Mouse (Mus musculus) kidney, adult 9 months (tissue): ENCODE data around the gene D630036H23Rik.
"Not testable (repeated sequence)": the region's sequence is repeated elsewhere in the genome, so short reads cannot be mapped to it uniquely, and the experiment has no call there.

Source experiments
- DNase-seq: peaks from one replicate; pipeline ENCODE4 v3.0.0; 2022

D630036H23Rik gene

DNA sequence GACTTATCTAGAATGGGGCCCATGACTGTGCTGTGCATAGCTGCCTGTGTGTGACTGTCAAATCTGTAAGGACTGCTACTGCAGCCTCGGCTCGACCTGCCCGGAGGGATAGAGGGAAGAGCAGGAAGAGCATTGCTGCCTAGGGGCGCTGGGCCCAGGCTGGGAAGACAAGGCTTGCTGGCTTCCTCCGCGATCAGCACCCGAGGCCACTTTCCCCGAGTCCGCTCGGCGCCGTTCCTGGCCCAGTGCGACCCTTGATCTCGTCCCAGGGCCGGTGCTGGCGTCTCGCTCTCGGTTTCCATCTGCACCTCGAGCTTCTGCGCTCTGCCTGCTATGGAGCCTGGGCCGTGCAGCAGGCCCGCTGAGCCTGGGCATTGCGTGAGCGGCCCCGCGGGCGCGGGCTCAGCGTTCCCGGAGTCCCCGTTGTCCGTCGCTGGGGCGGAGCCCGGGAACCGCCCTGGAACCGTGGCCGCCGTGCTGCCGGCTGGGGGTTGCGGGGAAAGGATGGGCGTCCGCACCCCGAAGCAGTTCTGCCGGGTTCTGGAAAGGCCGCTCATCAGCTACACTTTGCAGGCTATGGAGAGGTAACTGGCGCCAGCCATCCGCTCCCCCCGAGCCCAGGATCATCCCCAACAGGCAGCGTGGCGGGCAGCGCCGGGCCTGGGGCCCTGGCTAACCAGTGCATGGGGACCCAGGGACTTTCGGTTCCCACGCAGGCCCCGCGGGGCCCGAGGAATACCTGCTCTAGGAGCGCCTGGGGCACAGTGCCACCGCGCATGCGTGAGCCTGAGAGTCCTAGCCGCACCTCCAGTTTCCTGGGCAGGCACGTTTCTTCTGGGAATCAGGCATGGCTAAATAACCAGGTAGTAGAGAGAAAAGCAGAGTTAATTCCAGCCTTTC, at the start of gene D630036H23Rik, which contains the start of gene Ispd:
D630036H23Rik (minus strand) TSS at position 741 of the 900 bp plus-strand sequence.
Ispd (plus strand) TSS at position 10 of the 900 bp plus-strand sequence.
- DNase-seq = peak; percentile 94

DNA sequence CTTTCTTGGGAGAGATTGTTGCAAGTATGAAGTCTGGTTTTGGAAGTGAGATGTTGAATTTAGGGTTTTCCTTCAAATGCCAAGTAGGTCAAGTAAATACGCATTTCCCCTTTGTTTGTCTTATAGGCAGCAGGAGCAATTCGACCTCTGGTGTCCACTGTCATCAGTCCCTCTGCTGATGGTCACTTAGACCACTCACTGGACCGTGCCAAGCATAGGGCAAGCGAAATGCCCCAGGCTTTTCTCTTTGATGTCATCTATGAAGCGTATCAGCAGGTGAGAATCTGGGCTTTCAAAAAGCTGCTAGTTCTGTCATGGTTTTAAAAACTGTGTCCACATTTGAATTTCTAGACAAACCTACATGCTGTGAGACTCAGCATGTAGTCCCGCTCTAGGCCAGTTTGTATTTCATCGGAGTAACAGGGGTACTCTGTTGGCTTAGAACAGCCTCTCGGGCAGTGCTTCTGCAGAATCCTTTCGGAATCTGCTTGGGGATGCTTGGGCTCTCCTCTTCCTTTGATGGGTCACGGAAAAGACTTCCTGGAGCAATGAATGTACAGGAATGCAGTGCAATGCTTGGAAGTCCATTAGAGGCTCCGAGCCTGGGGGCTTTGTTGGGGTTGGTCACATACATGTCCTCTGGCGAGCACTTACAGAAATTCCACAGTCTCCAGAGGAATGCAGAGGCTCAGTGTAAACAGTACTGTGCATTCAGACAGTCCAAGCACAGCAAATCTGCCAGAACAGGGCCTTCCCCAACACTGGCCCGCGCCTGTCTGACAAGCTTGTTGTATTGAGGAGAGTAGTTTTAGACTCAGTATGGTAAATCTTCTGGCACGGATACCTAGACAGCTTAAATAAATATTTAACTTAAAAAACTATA, 44.4 kb upstream of the D630036H23Rik start:
- DNase-seq = peak; percentile 7

- DNase-seq = no peak
Measured at GRCm38 (mm10) chr12:36425258-36425657, 43.3 kb upstream of the D630036H23Rik start.

DNA sequence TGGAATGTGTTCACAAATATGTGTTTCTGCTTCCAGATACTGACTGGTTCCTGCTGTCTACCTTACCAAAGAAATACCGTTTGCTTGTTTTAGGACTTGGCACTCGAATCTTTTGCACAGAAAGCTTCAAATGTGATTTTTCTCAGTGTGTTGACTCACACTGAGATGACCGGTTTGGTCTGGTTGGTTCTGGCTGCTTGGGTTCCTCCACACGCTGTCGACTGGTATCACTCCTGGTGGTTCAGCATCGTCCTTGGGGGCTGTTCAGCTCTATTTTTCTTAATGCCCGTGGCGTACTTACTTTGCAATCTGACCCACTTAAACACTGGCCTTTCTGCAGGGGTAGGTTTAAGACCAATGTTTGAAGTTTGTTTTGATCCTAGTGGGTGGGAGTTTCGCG, 41.7 kb upstream of the D630036H23Rik start:
- peak; percentile 31 for DNase-seq

DNA sequence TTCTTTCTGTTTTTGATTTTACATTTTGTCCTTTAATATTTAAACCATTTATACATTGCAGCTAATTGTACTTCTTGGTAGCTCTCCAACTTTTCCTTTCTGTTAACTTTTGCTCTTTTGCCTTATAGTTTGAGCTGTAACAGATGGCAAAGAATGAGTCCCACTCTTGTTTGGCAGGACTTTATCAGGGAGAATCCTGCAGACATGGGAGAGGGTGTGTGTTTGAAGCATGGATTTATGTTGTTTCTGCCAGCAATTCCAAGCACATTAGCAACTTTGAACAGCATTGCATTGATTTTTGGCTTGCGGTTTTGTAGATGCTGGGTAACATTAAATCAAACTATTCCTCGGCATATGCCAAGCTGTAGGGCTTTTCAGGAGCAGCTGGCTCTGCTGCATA, 13.1 kb upstream of the D630036H23Rik start:
- no peak for DNase-seq

DNA sequence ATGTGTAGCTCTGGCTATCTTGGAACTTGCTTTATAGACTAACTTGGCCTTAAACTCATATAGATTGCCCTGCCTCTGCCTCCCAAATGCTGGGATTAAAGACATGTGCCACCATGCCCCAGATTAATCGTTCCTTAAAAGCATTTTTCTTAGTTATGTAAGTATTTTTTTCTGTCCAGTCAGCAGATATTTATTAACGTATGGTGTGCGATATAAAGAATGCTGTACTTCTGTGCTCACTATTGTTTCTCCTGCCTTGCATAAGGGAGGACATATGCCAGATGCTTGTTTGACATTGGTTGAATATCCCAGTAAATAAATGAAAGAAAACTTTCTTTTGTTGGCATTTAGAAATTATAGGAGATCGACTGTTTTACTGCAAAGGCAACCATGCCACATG, 5.0 kb upstream of the D630036H23Rik start:
- DNase-seq = no peak

GRCm38 (mm10) chr12:36385386-36385785, 3.4 kb upstream of the D630036H23Rik start:
- no peak for DNase-seq

- peak; percentile 16 for DNase-seq
Measured at GRCm38 (mm10) chr12:36380806-36381205, 1.2 kb downstream of the D630036H23Rik start.

GRCm38 (mm10) chr12:36380254-36380653, 1.7 kb downstream of the D630036H23Rik start:
- no peak for DNase-seq

DNA sequence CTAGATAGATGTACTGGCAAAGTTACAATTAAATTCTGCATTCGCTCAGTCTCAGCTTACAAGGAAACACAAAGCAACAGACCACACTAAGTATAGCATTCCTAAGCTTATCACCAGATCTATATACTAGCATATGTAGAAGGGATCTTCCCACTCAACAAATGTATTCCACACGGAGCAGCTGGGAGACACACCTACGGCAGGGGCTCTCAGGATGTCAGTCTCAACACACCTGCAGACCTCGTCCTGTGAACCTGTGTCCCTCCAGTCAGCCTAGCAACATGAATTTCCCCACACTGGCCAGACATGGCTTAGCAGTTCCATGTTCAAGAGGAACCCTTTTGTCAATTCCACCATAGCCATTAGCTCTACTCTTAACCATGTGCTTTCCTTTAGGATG, 5.6 kb downstream of the D630036H23Rik start:
- DNase-seq = not testable (repeated sequence)

DNA sequence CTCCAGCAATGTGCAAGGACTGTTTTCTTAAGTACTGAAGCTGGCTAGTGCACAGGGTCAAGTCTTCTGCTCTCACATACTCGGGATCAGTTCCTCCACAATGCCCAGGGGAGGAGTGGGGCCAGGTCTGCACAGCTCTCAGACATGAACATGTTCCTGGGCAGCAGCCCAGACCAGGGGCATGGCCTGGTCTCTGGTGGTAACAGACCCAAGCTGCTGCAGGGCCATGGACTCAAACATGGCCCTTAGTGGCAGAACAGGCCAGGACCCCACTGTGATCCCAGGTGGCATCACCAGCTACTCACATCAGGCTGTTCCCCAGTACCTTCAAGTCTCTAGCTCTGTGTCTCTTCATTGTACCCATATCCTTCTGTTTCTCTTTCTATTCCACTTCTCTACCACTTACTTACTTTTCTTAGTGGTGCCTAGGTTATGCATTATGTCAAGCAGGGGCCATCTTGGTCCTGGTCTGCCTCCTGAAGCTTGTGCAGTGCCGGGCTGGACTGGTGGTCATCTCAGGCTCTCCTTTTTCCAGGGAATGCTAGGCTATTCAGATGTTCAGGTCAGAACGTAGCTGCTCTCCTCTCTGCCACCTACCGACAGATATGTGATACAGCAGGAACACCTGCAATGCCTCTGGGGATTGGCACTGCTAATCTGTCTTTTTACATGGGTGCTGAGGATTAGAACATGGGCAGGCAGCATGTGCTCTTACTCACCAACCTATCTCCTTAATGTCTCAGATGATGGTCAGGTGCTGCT, 8.6 kb downstream of the D630036H23Rik start:
- DNase-seq = peak; percentile 13

DNA sequence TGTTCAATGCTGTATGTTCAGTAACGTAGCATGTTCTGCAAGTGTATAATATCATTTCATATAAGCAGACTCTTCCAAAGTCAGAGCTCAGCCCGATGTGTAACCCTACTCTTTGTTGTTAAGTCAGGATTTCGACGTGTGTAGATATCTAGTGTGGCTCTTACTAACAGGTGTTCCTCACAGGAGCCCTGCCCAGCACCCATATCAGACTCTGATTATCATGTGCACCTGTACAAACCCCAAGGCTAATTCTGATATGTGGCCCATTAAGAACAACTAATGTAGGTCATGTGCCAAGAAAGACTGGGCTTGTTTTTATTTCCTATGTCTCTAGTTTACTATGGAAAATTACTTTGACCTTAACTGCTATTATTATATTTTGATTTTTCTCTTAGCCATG, 18.0 kb downstream of the D630036H23Rik start:
- no peak for DNase-seq

- DNase-seq = no peak
Measured at GRCm38 (mm10) chr12:36360693-36361092, 21.3 kb downstream of the D630036H23Rik start.

DNA sequence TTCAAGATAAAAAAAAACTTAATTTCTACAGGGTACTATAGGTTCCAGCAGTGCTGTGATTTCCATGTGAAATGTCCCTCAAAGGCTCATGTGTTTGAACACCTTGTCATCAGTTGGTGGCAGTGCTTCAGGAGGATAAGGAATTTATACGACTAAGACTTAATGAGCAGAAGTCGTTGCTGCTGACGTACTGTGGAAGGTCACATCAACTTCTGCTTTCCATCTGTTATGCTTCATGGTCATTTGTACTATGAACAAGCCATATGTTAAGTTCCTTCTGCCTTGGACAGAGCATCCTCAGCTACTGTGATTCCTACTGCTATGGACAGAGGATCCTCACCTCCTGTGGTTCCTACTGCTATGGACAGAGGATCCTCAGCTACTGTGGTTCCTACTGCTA, 21.9 kb downstream of the D630036H23Rik start:
- DNase-seq = no peak

GRCm38 (mm10) chr12:36344131-36344530, 37.9 kb downstream of the D630036H23Rik start:
- no peak for DNase-seq

- no peak for DNase-seq
Measured at GRCm38 (mm10) chr12:36333837-36334281, 48.1 kb downstream of the D630036H23Rik start.

GRCm38 (mm10) chr12:36332676-36333075, 49.3 kb downstream of the D630036H23Rik start:
- no peak for DNase-seq
